In the genomic region with DNA sequence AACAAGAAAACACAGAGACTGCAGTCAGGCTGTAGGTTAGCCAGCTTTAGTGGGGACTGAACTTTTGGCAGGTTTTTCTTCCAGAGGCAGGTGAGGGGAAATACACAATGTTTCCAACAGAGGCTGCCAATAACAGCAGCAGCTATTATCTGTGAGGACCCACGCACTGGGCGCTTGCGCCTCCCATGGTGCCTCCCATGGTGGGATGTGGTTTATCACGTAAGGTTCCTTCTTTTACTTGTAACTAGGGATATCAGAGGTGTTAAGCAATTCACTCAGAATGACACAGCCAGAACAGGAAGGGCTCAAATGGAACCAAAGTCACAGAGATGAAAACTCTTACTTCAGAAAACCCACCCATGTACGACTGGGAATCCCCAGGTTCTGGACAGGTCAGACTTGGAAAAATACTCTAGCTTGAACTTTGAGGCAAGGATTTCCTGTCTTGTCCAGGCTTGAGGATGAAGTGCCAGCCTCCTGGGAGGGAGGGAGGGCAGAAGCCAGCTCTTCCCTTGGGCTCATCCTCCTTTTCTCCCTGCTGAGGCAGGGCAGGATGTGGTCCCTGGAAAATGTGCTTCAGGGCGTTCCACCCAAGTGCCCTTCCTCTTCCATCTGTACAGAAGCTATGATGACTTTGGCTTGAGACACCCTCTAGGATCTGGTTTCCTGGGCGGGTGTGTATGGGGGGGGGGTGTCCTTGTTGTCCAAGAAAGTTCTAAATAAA, we compare ENCODE assay signal across 8 mouse cellular contexts. TPM values are rescaled to one million over a fixed set of nuclear protein-coding genes. Genes with fewer than 3 reads are reported as not detected.
A peak's percentile ranks its signal among the peaks of the same experiment; 100 is the strongest.
DNase-seq lines count a peak whose midpoint lies in the region; ATAC-seq and TF ChIP-seq lines count a peak whose summit lies in the region.

No protein-coding gene starts in this region.

- H3K9me3 ChIP-seq in CH12.LX (replicated peaks; ENCODE audit: low read length) = no peaks in the 10 kb centered on the region
- H3K9me3 ChIP-seq in heart, embryonic 15.5 days (replicated peaks) = no peaks in the 10 kb centered on the region
- no peaks in the 10 kb centered on the region for H3K9me3 ChIP-seq in liver, embryonic 11.5 days (ENCODE audit: control insufficient read depth, low read length)
- no peaks in the 10 kb centered on the region for H3K9me3 ChIP-seq in stomach, embryonic 15.5 days

- no peak for TF ChIP-seq CTCF in CH12.LX (conservative IDR thresholded peaks at IDR 0.05 in 1 of 2, IDR thresholded peaks at IDR 0.05 in 1 of 2; ENCODE audit: low read depth in 2 of 2, low read length in 2 of 2)

- H3K4me2 ChIP-seq in CH12.LX (ENCODE audit: insufficient read depth, low read depth, poor library complexity, severe bottlenecking) = peak overlapping the region; percentile 91
- peak overlapping the region; percentile 30 for H3K4me2 ChIP-seq in heart, embryonic 15.5 days
- peak overlapping the region; percentile 59 for H3K4me2 ChIP-seq in liver, embryonic 11.5 days
- H3K4me2 ChIP-seq in stomach, embryonic 15.5 days = no peak overlapping the region

- 0 out of 2 replicates have a peak, but pooled peaks have one; percentile 12 for ATAC-seq in heart, embryonic 15.5 days (replicated peaks; ENCODE audit: insufficient number of reproducible peaks, insufficient read depth, low FRiP score, low read depth)
- ATAC-seq in liver, embryonic 11.5 days (replicated peaks; ENCODE audit: low FRiP score) = peak; percentile 62
- no peak for ATAC-seq in stomach, embryonic 15.5 days (ENCODE audit: insufficient read depth, low FRiP score, low read depth)

- in situ Hi-C loops in CH12.LX (cut with MboI; ENCODE audit: low pct_ligation_motif_present, low pct_unique_long_range_greater_than_20kb, low sequenced_read_pairs) = no loop called here

- no peak for TF ChIP-seq POLR2A in CH12.LX (IDR thresholded peaks at IDR 0.05; ENCODE audit: low read depth, low read length)

- peak overlapping the region; percentile 24 for H3K9ac ChIP-seq in CH12.LX (ENCODE audit: insufficient read depth, low read depth)
- H3K9ac ChIP-seq in heart, embryonic 15.5 days = no peak overlapping the region
- H3K9ac ChIP-seq in liver, embryonic 11.5 days (ENCODE audit: low read depth, low read length) = peak overlapping the region; percentile 52; the same call in 1 of the 2 replicates
- no peak overlapping the region for H3K9ac ChIP-seq in stomach, embryonic 15.5 days

- WGBS in heart, embryonic 15.5 days = 49% methylated on average over 7 of the region's 7 CpGs
- 19% methylated on average over 7 of the region's 7 CpGs for WGBS in liver, embryonic 11.5 days
- 56% methylated on average over 7 of the region's 7 CpGs for WGBS in stomach, embryonic 15.5 days

- dilution Hi-C loops in CH12.LX (cut with MboI; ENCODE audit: extremely low pct_ligation_motif_present, extremely low pct_unique_long_range_greater_than_20kb, low sequenced_read_pairs) = no loop called here

- 0 out of 2 replicates have a peak, but pooled peaks have one; percentile 18 for TF ChIP-seq EP300 in CH12.LX (IDR thresholded peaks at IDR 0.05; ENCODE audit: low read length)

- peak overlapping the region; percentile 45 for H3K27ac ChIP-seq in CH12.LX (ENCODE audit: insufficient read depth, low read depth)
- H3K27ac ChIP-seq in heart, embryonic 15.5 days = peak overlapping the region; percentile 84
- H3K27ac ChIP-seq in liver, embryonic 11.5 days (ENCODE audit: low read depth, low read length) = peak overlapping the region; percentile 80
- H3K27ac ChIP-seq in stomach, embryonic 15.5 days = peak overlapping the region; percentile 91

- no peak overlapping the region for H3K4me3 ChIP-seq in CH12.LX (replicated peaks in 1 of 3; ENCODE audit: low read depth in 2 of 3, low read length in 2 of 3, poor library complexity in 1 of 3)
- H3K4me3 ChIP-seq in heart, embryonic 15.5 days = no peak overlapping the region
- H3K4me3 ChIP-seq in liver, embryonic 11.5 days (ENCODE audit: low read depth, low read length) = no peak overlapping the region
- no peak overlapping the region for H3K4me3 ChIP-seq in stomach, embryonic 15.5 days (replicated peaks)

- peaks cover 0 to 2% of the 10 kb centered on the region in 2 experiments for H3K36me3 ChIP-seq in CH12.LX (replicated peaks in 1 of 2; ENCODE audit: control insufficient read depth in 1 of 2, insufficient read depth in 1 of 2, low read length in 1 of 2)
- no peaks in the 10 kb centered on the region for H3K36me3 ChIP-seq in heart, embryonic 15.5 days
- no peaks in the 10 kb centered on the region for H3K36me3 ChIP-seq in liver, embryonic 11.5 days (ENCODE audit: control insufficient read depth, insufficient read depth, low read length)
- no peaks in the 10 kb centered on the region for H3K36me3 ChIP-seq in stomach, embryonic 15.5 days

- H3K4me1 ChIP-seq in CH12.LX (ENCODE audit: control insufficient read depth in 1 of 2, insufficient read depth in 2 of 2) = peaks cover 30 to 78% of the 10 kb centered on the region in 2 experiments
- peaks cover 67% of the 10 kb centered on the region for H3K4me1 ChIP-seq in heart, embryonic 15.5 days (replicated peaks)
- peaks cover 71% of the 10 kb centered on the region for H3K4me1 ChIP-seq in liver, embryonic 11.5 days (replicated peaks; ENCODE audit: control insufficient read depth, insufficient read depth, low read length)
- H3K4me1 ChIP-seq in stomach, embryonic 15.5 days = peaks cover 49% of the 10 kb centered on the region

- no peaks in the 10 kb centered on the region for H3K27me3 ChIP-seq in CH12.LX (replicated peaks)
- peaks cover 8% of the 10 kb centered on the region; the same call in 1 of the 2 replicates for H3K27me3 ChIP-seq in heart, embryonic 15.5 days
- H3K27me3 ChIP-seq in liver, embryonic 11.5 days (replicated peaks; ENCODE audit: control insufficient read depth, insufficient read depth, low read length) = no peaks in the 10 kb centered on the region
- no peaks in the 10 kb centered on the region for H3K27me3 ChIP-seq in stomach, embryonic 15.5 days (replicated peaks)

- H3K79me2 ChIP-seq in CH12.LX (replicated peaks; ENCODE audit: control insufficient read depth, extremely low read depth, insufficient read depth, poor library complexity, severe bottlenecking) = no peaks in the 10 kb centered on the region

- TF ChIP-seq RAD21 in CH12.LX (IDR thresholded peaks at IDR 0.05; ENCODE audit: low read depth, low read length) = no peak

- peak; percentile 61 for DNase-seq in adrenal gland, adult 2 months
- DNase-seq in adrenal gland, adult 18-20 months (ENCODE audit: low spot score in 2 of 2) = no peak
- DNase-seq in CH12.LX (ENCODE audit: extremely low read depth) = no peak
- no peak for DNase-seq in liver, embryonic 11.5 days (ENCODE audit: low spot score)
- no peak for DNase-seq in layer of hippocampus, postnatal 36 days
- DNase-seq in frontal cortex, postnatal 36 days (ENCODE audit: low spot score in 2 of 2) = no peak

TF ChIP-seq in CH12.LX, 34 proteins besides CTCF, POLR2A, EP300 and RAD21:
- no peak for TF ChIP-seq MYC (IDR thresholded peaks at IDR 0.05; ENCODE audit: low read depth, low read length)
- TF ChIP-seq NRF1 (IDR thresholded peaks at IDR 0.05; ENCODE audit: low read depth, low read length) = peak; percentile 40; the same call in 1 of the 2 replicates
- TF ChIP-seq MAZ (IDR thresholded peaks at IDR 0.05; ENCODE audit: low read depth, low read length) = 0 out of 2 replicates have a peak, but pooled peaks have one; percentile 3
- no peak for TF ChIP-seq GABPA (IDR thresholded peaks at IDR 0.05; ENCODE audit: insufficient replicate concordance, low read depth, low read length)
- no peak for TF ChIP-seq USF1 (IDR thresholded peaks at IDR 0.05; ENCODE audit: low read depth, low read length)
- no peak for TF ChIP-seq TBP (conservative IDR thresholded peaks at IDR 0.05; ENCODE audit: low read depth, low read length)
- TF ChIP-seq IRF4 (IDR thresholded peaks at IDR 0.05; ENCODE audit: low read depth, low read length) = no peak
- TF ChIP-seq BHLHE40 (IDR thresholded peaks at IDR 0.05; ENCODE audit: low read depth, low read length) = peak; percentile 26; the same call in 1 of the 2 replicates
- no peak for TF ChIP-seq HCFC1 (IDR thresholded peaks at IDR 0.05; ENCODE audit: low read depth, low read length)
- no peak for TF ChIP-seq TCF12 (IDR thresholded peaks at IDR 0.05; ENCODE audit: low read depth, low read length)
- no peak for TF ChIP-seq ZNF384 (IDR thresholded peaks at IDR 0.05; ENCODE audit: low read depth, low read length)

RNA-seq across cellular contexts. Expression of a gene that starts 12.8 kb away (rescaled TPM):
- 100 to 1,000 TPM in 1 of 2 experiments, 10 to 100 TPM in 1; 80.1 to 178 TPM for total RNA-seq in adrenal gland, adult 2 months (2021)
- polyA plus RNA-seq in adrenal gland, adult 2 months (2012; rRNA removed) = 57.1 and 58.9 TPM in 2 replicates
- 100 to 1,000 TPM in 1 of 2 experiments, 10 to 100 TPM in 1; 90.1 to 131 TPM for total RNA-seq in adrenal gland, adult 18-20 months (2021)
- 20.9 and 21.6 TPM in 2 replicates for total RNA-seq in CH12.LX (2012; rRNA removed)
- 12.1 and 12.3 TPM in 2 replicates for total RNA-seq in CH12.LX (2014; rRNA removed)
- polyA plus RNA-seq in CH12.LX (2012; ENCODE audit: insufficient read length, low read depth) = 24.4 and 27.5 TPM in 2 replicates
- 91.7 and 118 TPM in 2 replicates for polyA plus RNA-seq in heart, embryonic 15.5 days (2015; fragmentation: Nextera tagmentation; extraction: Ambion mirVana)
- polyA plus RNA-seq in liver, embryonic 11.5 days (2014; fragmentation: Nextera tagmentation; extraction: Ambion mirVana) = 111 and 113 TPM in 2 replicates
- 285 and 317 TPM in 2 replicates for polyA plus RNA-seq in stomach, embryonic 15.5 days (2015; fragmentation: Nextera tagmentation; extraction: Ambion mirVana)
- total RNA-seq in layer of hippocampus, postnatal 36 days (2021) = 10 to 100 TPM; 70.6 to 71.5 TPM

Comparison
In these comparisons a context has a peak if more than half of its experiments do, and no peak if none do; other contexts are left out.
1. H3K9ac ChIP-seq: peak in CH12.LX (single experiment) and liver, embryonic 11.5 days (single experiment); none in heart, embryonic 15.5 days (single experiment) and stomach, embryonic 15.5 days (single experiment).
2. Peak in every context shown above with its lines, with median percentiles within 50 percentile points of each other: H3K27ac ChIP-seq.